Mouse (Mus musculus) hindbrain, embryonic 10.5 days (tissue): ENCODE data around the gene Hip1r. TPM values are rescaled to one million over a fixed set of nuclear protein-coding genes. Genes with fewer than 3 reads are reported as not detected.

Experiments used
- DNase-seq: peaks from one replicate; pipeline ENCODE4 v3.0.0-alpha.2; 2017; ENCODE audit warnings: low spot score
- H3K27ac ChIP-seq: fragments of 300-500 bp; sonication (generic); 2 replicates; pipeline ENCODE4 v1.5.1; 2016; ENCODE audit warnings: mild to moderate bottlenecking, moderate library complexity
- H3K27me3 ChIP-seq: fragments of 300-500 bp; sonication (generic); 2 replicates; pipeline ENCODE4 v1.6.1; 2016; ENCODE audit warnings: mild to moderate bottlenecking; ENCODE audit not compliant: poor library complexity, insufficient read depth, severe bottlenecking
- H3K36me3 ChIP-seq: fragments of 300-500 bp; sonication (generic); 2 replicates; pipeline ENCODE4 v1.6.1; 2016; ENCODE audit warnings: mild to moderate bottlenecking, moderate library complexity
- H3K4me1 ChIP-seq: fragments of 300-500 bp; sonication (generic); replicated peaks from 2 replicates; pipeline ENCODE4 v1.6.1; 2016; ENCODE audit warnings: mild to moderate bottlenecking
- H3K4me3 ChIP-seq: fragments of 300-500 bp; sonication (generic); 2 replicates; pipeline ENCODE4 v1.5.1; 2016; ENCODE audit warnings: mild to moderate bottlenecking, moderate library complexity
- H3K9me3 ChIP-seq: fragments of 300-500 bp; sonication (generic); 2 replicates; pipeline ENCODE4 v1.6.1; 2016; ENCODE audit warnings: mild to moderate bottlenecking, moderate library complexity
- whole genome bisulfite sequencing: fragments of 180-500 bp; shearing (Covaris S2); methylation state at CpG from one replicate; pipeline ENCODE4 v1.1.7; 2016; 5-methylcytosine and 5-hydroxymethylcytosine counted together
- polyA plus RNA-seq: library from polyadenylated mRNA; unstranded; fragments of >200 nt; fragmentation: Nextera tagmentation; extraction: Ambion mirVana; gene quantifications from 2 replicates; pipeline ENCODE4 v1.2.1, GENCODE M21; 2016

Gene Hip1r
- polyA plus RNA-seq, 1 experiment from 2014 or later: 12.5 TPM

GRCm38 (mm10) chr5:124036341-124036740 lies 62.9 kb downstream of the Hip1r start:
- no peaks in the 10 kb centered on the region for H3K9me3 ChIP-seq
- WGBS: 34% methylated on average over 6 of the region's 6 CpGs
- no peak for DNase-seq
- H3K27me3 ChIP-seq: no peaks in the 10 kb centered on the region
- peaks cover 32% of the 10 kb centered on the region for H3K4me1 ChIP-seq
- H3K4me3 ChIP-seq: no peak overlapping the region; the same call in 1 of the 2 replicates
- H3K27ac ChIP-seq: peak overlapping the region; percentile 84
- H3K36me3 ChIP-seq: no peaks in the 10 kb centered on the region

- peak overlapping the region; percentile 84 for H3K27ac ChIP-seq
- H3K27me3 ChIP-seq: no peaks in the 10 kb centered on the region
- no peak overlapping the region; the same call in 1 of the 2 replicates for H3K4me3 ChIP-seq
- peaks cover 33% of the 10 kb centered on the region for H3K4me1 ChIP-seq
- DNase-seq: peak; percentile 84
- no peaks in the 10 kb centered on the region for H3K36me3 ChIP-seq
- no peaks in the 10 kb centered on the region for H3K9me3 ChIP-seq
- WGBS: 19% methylated on average over 5 of the region's 5 CpGs
These were observed 63.4 kb downstream of the Hip1r start for GRCm38 (mm10) chr5:124036836-124037235.

- Histone ChIP-seq H3K9me3 (no peaks in the 10 kb centered on the region), H3K4me1 (peaks cover 48% of the 10 kb centered on the region), H3K27ac (no peak overlapping the region), H3K27me3 (no peaks in the 10 kb centered on the region), H3K36me3 (no peaks in the 10 kb centered on the region), H3K4me3 (no peak overlapping the region)
- WGBS: 91% methylated on average over 6 of the region's 6 CpGs
- no peak for DNase-seq
These were observed 66.2 kb downstream of the Hip1r start for GRCm38 (mm10) chr5:124039602-124040001.

- H3K9me3 ChIP-seq: no peaks in the 10 kb centered on the region
- WGBS: 75% methylated on average over 9 of the region's 9 CpGs
- no peaks in the 10 kb centered on the region for H3K36me3 ChIP-seq
- H3K27ac ChIP-seq: peak overlapping the region; percentile 71
- H3K27me3 ChIP-seq: 0 out of 2 replicates have a peak, but pooled peaks cover 3% of the 10 kb centered on the region
- no peak for DNase-seq
- H3K4me1 ChIP-seq: peaks cover 53% of the 10 kb centered on the region
- H3K4me3 ChIP-seq: no peak overlapping the region
These were observed 67.7 kb downstream of the Hip1r start for GRCm38 (mm10) chr5:124041097-124041496.

- peaks cover 49% of the 10 kb centered on the region for H3K4me1 ChIP-seq
- H3K27ac ChIP-seq: peak overlapping the region; percentile 88
- H3K4me3 ChIP-seq: no peak overlapping the region
- DNase-seq: peak; percentile 89
- 20% methylated on average over 10 of the region's 10 CpGs for WGBS
- H3K27me3 ChIP-seq: peaks cover 9% of the 10 kb centered on the region; the same call in 1 of the 2 replicates
- no peaks in the 10 kb centered on the region for H3K9me3 ChIP-seq
- H3K36me3 ChIP-seq: no peaks in the 10 kb centered on the region
These were observed 70.0 kb downstream of the Hip1r start for GRCm38 (mm10) chr5:124043212-124043978.

- Histone ChIP-seq H3K27me3 (peaks cover 9% of the 10 kb centered on the region; the same call in 1 of the 2 replicates), H3K4me1 (peaks cover 52% of the 10 kb centered on the region), H3K4me3 (no peak overlapping the region), H3K9me3 (no peaks in the 10 kb centered on the region), H3K27ac (peak overlapping the region; percentile 88), H3K36me3 (no peaks in the 10 kb centered on the region)
- DNase-seq: no peak
- 72% methylated on average over 5 of the region's 5 CpGs for WGBS
These were observed 70.6 kb downstream of the Hip1r start for GRCm38 (mm10) chr5:124043999-124044398.

- no peak overlapping the region for H3K4me3 ChIP-seq
- whole genome bisulfite sequencing: 42% methylated on average over 11 of the region's 11 CpGs
- H3K27ac ChIP-seq: peak overlapping the region; percentile 88
- H3K27me3 ChIP-seq: peaks cover 9% of the 10 kb centered on the region; the same call in 1 of the 2 replicates
- DNase-seq: no peak
- H3K36me3 ChIP-seq: no peaks in the 10 kb centered on the region
- H3K9me3 ChIP-seq: no peaks in the 10 kb centered on the region
- peaks cover 68% of the 10 kb centered on the region for H3K4me1 ChIP-seq
These were observed 72.1 kb downstream of the Hip1r start for GRCm38 (mm10) chr5:124045453-124046010.

- 81% methylated on average over 7 of the region's 7 CpGs for WGBS
- Histone ChIP-seq H3K4me1 (peaks cover 72% of the 10 kb centered on the region), H3K4me3 (no peak overlapping the region), H3K9me3 (no peaks in the 10 kb centered on the region), H3K27me3 (peaks cover 9% of the 10 kb centered on the region; the same call in 1 of the 2 replicates), H3K36me3 (no peaks in the 10 kb centered on the region), H3K27ac (peak overlapping the region; percentile 76)
- no peak for DNase-seq
These were observed 73.4 kb downstream of the Hip1r start for GRCm38 (mm10) chr5:124046741-124047401.

GRCm38 (mm10) chr5:124049249-124050045 lies 76.0 kb downstream of the Hip1r start:
- no peaks in the 10 kb centered on the region for H3K36me3 ChIP-seq
- peak overlapping the region; percentile 86 for H3K27ac ChIP-seq
- no peaks in the 10 kb centered on the region for H3K9me3 ChIP-seq
- no peak for DNase-seq
- H3K4me1 ChIP-seq: peaks cover 57% of the 10 kb centered on the region
- no peak overlapping the region for H3K4me3 ChIP-seq
- 62% methylated on average over 15 of the region's 15 CpGs for WGBS
- H3K27me3 ChIP-seq: peaks cover 9% of the 10 kb centered on the region; the same call in 1 of the 2 replicates

- Histone ChIP-seq H3K27me3 (peaks cover 9% of the 10 kb centered on the region; the same call in 1 of the 2 replicates), H3K27ac (peak overlapping the region; percentile 86), H3K36me3 (no peaks in the 10 kb centered on the region), H3K4me1 (peaks cover 48% of the 10 kb centered on the region), H3K4me3 (no peak overlapping the region), H3K9me3 (no peaks in the 10 kb centered on the region)
- 44% methylated on average over 14 of the region's 14 CpGs for WGBS
- DNase-seq: peak; percentile 51
These were observed 76.9 kb downstream of the Hip1r start for GRCm38 (mm10) chr5:124050095-124051050.

- DNase-seq: no peak
- no peak overlapping the region for H3K4me3 ChIP-seq
- WGBS: 85% methylated on average over 11 of the region's 11 CpGs
- peaks cover 40% of the 10 kb centered on the region for H3K4me1 ChIP-seq
- peak overlapping the region; percentile 10 for H3K27ac ChIP-seq
- H3K27me3 ChIP-seq: peaks cover under 1% of the 10 kb centered on the region; the same call in 1 of the 2 replicates
- no peaks in the 10 kb centered on the region for H3K36me3 ChIP-seq
- H3K9me3 ChIP-seq: peaks cover 6% of the 10 kb centered on the region; the same call in 1 of the 2 replicates
These were observed 78.6 kb downstream of the Hip1r start for GRCm38 (mm10) chr5:124051899-124052491.
